Mouse (Mus musculus) CH12.LX (cell line): ENCODE measurements around the gene Pet100. TPM values are rescaled to one million over a fixed set of nuclear protein-coding genes. Genes with fewer than 3 reads are reported as not detected.

Source experiments
- DNase-seq: peaks from one replicate; pipeline ENCODE4 v3.0.0-alpha.2; 2013; ENCODE audit errors: extremely low read depth
- H3K27ac ChIP-seq: 2 replicates; pipeline ENCODE4 v1.5.1; 2012; ENCODE audit warnings: low read depth, mild to moderate bottlenecking, control low read depth, moderate library complexity; ENCODE audit not compliant: insufficient read depth
- H3K27me3 ChIP-seq: replicated peaks from 2 replicates; pipeline ENCODE3; 2012; ENCODE audit warnings: inconsistent platforms
- H3K36me3 ChIP-seq, 2 experiments: replicated peaks in 1 of 2; 2 replicates each; pipeline versions ENCODE3 to v1.6.1; 2012; ENCODE audit warnings: inconsistent platforms in 1 of 2, low read length in 1 of 2, mild to moderate bottlenecking in 1 of 2, mixed read lengths in 1 of 2, moderate library complexity in 1 of 2; ENCODE audit not compliant: control insufficient read depth in 1 of 2, insufficient read depth in 1 of 2
- H3K4me1 ChIP-seq, 2 experiments: 2 replicates each; pipeline ENCODE4 v1.6.1; 2012; ENCODE audit warnings: inconsistent platforms in 1 of 2, moderate library complexity in 1 of 2; ENCODE audit not compliant: insufficient read depth in 2 of 2, control insufficient read depth in 1 of 2
- H3K4me2 ChIP-seq: 2 replicates; pipeline ENCODE4 v1.6.1; 2012; ENCODE audit warnings: low read depth, mild to moderate bottlenecking, control low read depth; ENCODE audit not compliant: poor library complexity, insufficient read depth, severe bottlenecking
- H3K4me3 ChIP-seq, 3 experiments: fragments of 150-350 bp in 1 of 3; sonication (generic) in 1 of 3; replicated peaks in 1 of 3; 2 replicates each; pipeline versions ENCODE3 to v1.5.1; 2011 to 2012; ENCODE audit warnings: low read depth in 2 of 3, low read length in 2 of 3, mild to moderate bottlenecking in 2 of 3, moderate library complexity in 2 of 3, control low read depth in 1 of 3, improper control_type of control experiment in 1 of 3, inconsistent platforms in 1 of 3, mixed read lengths in 1 of 3; ENCODE audit not compliant: poor library complexity in 1 of 3
- H3K79me2 ChIP-seq: replicated peaks from 2 replicates; pipeline ENCODE4 v1.6.1; 2012; ENCODE audit warnings: mild to moderate bottlenecking, moderate library complexity; ENCODE audit not compliant: control insufficient read depth, poor library complexity, insufficient read depth, severe bottlenecking; ENCODE audit errors: extremely low read depth
- H3K9ac ChIP-seq: 2 replicates; pipeline ENCODE4 v1.6.1; 2012; ENCODE audit warnings: low read depth, mild to moderate bottlenecking, control low read depth, moderate library complexity; ENCODE audit not compliant: insufficient read depth
- H3K9me3 ChIP-seq: replicated peaks from 2 replicates; pipeline ENCODE3; 2012; ENCODE audit warnings: low read length, inconsistent platforms, mixed read lengths
- CTCF ChIP-seq, 2 experiments: IDR thresholded peaks in 1 of 2; conservative IDR thresholded peaks in 1 of 2; 2 replicates each; pipeline ENCODE4 v1.5.1; 2011 to 2012; ENCODE audit warnings: low read depth in 2 of 2, low read length in 2 of 2, improper control_type of control experiment in 1 of 2, inconsistent platforms in 1 of 2, mild to moderate bottlenecking in 1 of 2, moderate library complexity in 1 of 2
- E2F4 ChIP-seq: IDR thresholded peaks from 2 replicates; pipeline ENCODE4 v1.6.1; 2011; ENCODE audit warnings: low read depth, low read length, improper control_type of control experiment; ENCODE audit not compliant: insufficient replicate concordance
- ELF1 ChIP-seq: IDR thresholded peaks from 2 replicates; pipeline ENCODE4 v1.6.1; 2014; ENCODE audit warnings: low read depth, mild to moderate bottlenecking, inconsistent platforms, low read length, improper control_type of control experiment
- MXI1 ChIP-seq: IDR thresholded peaks from 2 replicates; pipeline ENCODE4 v1.6.1; 2011; ENCODE audit warnings: mild to moderate bottlenecking, low read depth, low read length, improper control_type of control experiment
- NRF1 ChIP-seq: IDR thresholded peaks from 2 replicates; pipeline ENCODE4 v1.6.1; 2014; ENCODE audit warnings: low read depth, mild to moderate bottlenecking, inconsistent platforms, low read length, improper control_type of control experiment, moderate library complexity
- PAX5 ChIP-seq: IDR thresholded peaks from 2 replicates; pipeline ENCODE4 v1.6.1; 2012; ENCODE audit warnings: low read length, inconsistent platforms, mixed read lengths
- RAD21 ChIP-seq: IDR thresholded peaks from 2 replicates; pipeline ENCODE4 v1.6.1; 2011; ENCODE audit warnings: low read depth, mild to moderate bottlenecking, low read length, improper control_type of control experiment, moderate library complexity
- RCOR1 ChIP-seq: conservative IDR thresholded peaks from 2 replicates; pipeline ENCODE4 v1.6.1; 2012; ENCODE audit warnings: low read depth, mild to moderate bottlenecking, inconsistent platforms, low read length, improper control_type of control experiment
- SIN3A ChIP-seq: IDR thresholded peaks from 2 replicates; pipeline ENCODE4 v1.6.1; 2012; ENCODE audit warnings: low read length, improper control_type of control experiment, inconsistent platforms
- SMC3 ChIP-seq: IDR thresholded peaks from 2 replicates; pipeline ENCODE4 v1.6.1; 2011; ENCODE audit warnings: low read depth, low read length, improper control_type of control experiment
- USF1 ChIP-seq: IDR thresholded peaks from 2 replicates; pipeline ENCODE4 v1.6.1; 2014; ENCODE audit warnings: low read depth, mild to moderate bottlenecking, inconsistent platforms, low read length, improper control_type of control experiment
- ZC3H11A ChIP-seq: IDR thresholded peaks from 2 replicates; pipeline ENCODE4 v1.6.1; 2012; ENCODE audit warnings: low read depth, mild to moderate bottlenecking, inconsistent platforms, low read length, improper control_type of control experiment
- ZMIZ1 ChIP-seq: IDR thresholded peaks from 2 replicates; pipeline ENCODE4 v1.6.1; 2012; ENCODE audit warnings: low read depth, mild to moderate bottlenecking, inconsistent platforms, low read length, improper control_type of control experiment
- dilution Hi-C: fragments of 300-500 bp; cut with MboI; formaldehyde crosslinking; loops from 2 replicates; pipeline ENCODE4 v1.14.3; 2020; ENCODE audit warnings: low sequenced_read_pairs; ENCODE audit not compliant: extremely low pct_unique_long_range_greater_than_20kb, extremely low pct_ligation_motif_present
- in situ Hi-C: fragments of 300-500 bp; cut with MboI; formaldehyde crosslinking; loops from 3 replicates; pipeline ENCODE4 v1.14.3; 2019; ENCODE audit warnings: low sequenced_read_pairs, low pct_ligation_motif_present, low pct_unique_long_range_greater_than_20kb, mixed read lengths
- polyA plus RNA-seq: library from polyadenylated mRNA; unstranded; fragments of >175 nt; gene quantifications from 2 replicates; pipeline ENCODE4 v1.2.1, GENCODE M21; 2012; ENCODE audit warnings: low read depth; ENCODE audit not compliant: insufficient read length
- total RNA-seq, 2 experiments: library from RNA; depleted of rRNA; stranded (reverse); fragments of 300-350 nt in 1 of 2; fragments of >200 nt in 1 of 2; gene quantifications; 2 replicates each; pipeline ENCODE4 v1.2.3; 2012 to 2014

Pet100 gene
- total and polyA plus RNA-seq, 3 experiments, result 39.0 to 70.2 (median 62.7) TPM

- DNase-seq, result peak; percentile 75
- no peak overlapping the region for H3K27ac ChIP-seq
These were observed 24.5 kb downstream of the Pet100 start for GRCm38 (mm10) chr8:3645804-3646203.

GRCm38 (mm10) chr8:3646824-3647531 lies 25.6 kb downstream of the Pet100 start:
- dilution Hi-C loops (no loop called here), in situ Hi-C loops (no loop called here)
- Histone ChIP-seq H3K9ac (no peak overlapping the region), H3K4me3 (no peak overlapping the region), H3K9me3 (no peaks in the 10 kb centered on the region), H3K79me2 (no peaks in the 10 kb centered on the region), H3K36me3 (peaks cover 6 to 13% of the 10 kb centered on the region in 2 experiments), H3K4me1 (peaks cover 0 to 13% of the 10 kb centered on the region in 2 experiments; a peak in 2 of 4 replicates), H3K27me3 (no peaks in the 10 kb centered on the region)
- no peak for TF ChIP-seq PAX5
- TF ChIP-seq, all 38 proteins: peak for 0
- DNase-seq, result no peak
- no peak overlapping the region for H3K4me2 ChIP-seq
- H3K27ac ChIP-seq, result no peak overlapping the region

More at GRCm38 (mm10) chr8:3645804-3646203, 24.5 kb downstream of the Pet100 start:
- dilution Hi-C loops (no loop called here), in situ Hi-C loops (no loop called here)
- TF ChIP-seq CTCF (conservative IDR thresholded peaks at IDR 0.05 in 1 of 2, IDR thresholded peaks at IDR 0.05 in 1 of 2; ENCODE audit: low read depth in 2 of 2, low read length in 2 of 2) (peak in 1 of 2 experiments; percentile 68; a peak in 2 of 4 replicates), ZMIZ1 (no peak), PAX5 (no peak), SMC3 (peak; percentile 49), RAD21 (peak; percentile 67)
- H3K9me3 ChIP-seq, result no peaks in the 10 kb centered on the region
- no peaks in the 10 kb centered on the region for H3K79me2 ChIP-seq
- peaks cover 0 to 13% of the 10 kb centered on the region in 2 experiments; a peak in 2 of 4 replicates for H3K4me1 ChIP-seq
- H3K36me3 ChIP-seq, result peaks cover 17 to 25% of the 10 kb centered on the region in 2 experiments
- H3K4me2 ChIP-seq, result no peak overlapping the region
- H3K9ac ChIP-seq, result no peak overlapping the region
- no peaks in the 10 kb centered on the region for H3K27me3 ChIP-seq
- no peak overlapping the region for H3K4me3 ChIP-seq

- H3K4me2 ChIP-seq, result no peak overlapping the region
- no peak overlapping the region for H3K9ac ChIP-seq
- H3K79me2 ChIP-seq, result no peaks in the 10 kb centered on the region
- in situ Hi-C loops (no loop called here), dilution Hi-C loops (no loop called here)
- no peak overlapping the region for H3K27ac ChIP-seq
- H3K4me1 ChIP-seq, result peaks cover 0 to 13% of the 10 kb centered on the region in 2 experiments; a peak in 2 of 4 replicates
- TF ChIP-seq RCOR1 (no peak), SIN3A (no peak), ZMIZ1 (no peak), USF1 (no peak), E2F4 (no peak), MXI1 (no peak), ZC3H11A (no peak), ELF1 (no peak), NRF1 (no peak)
- no peak for DNase-seq
- peaks cover 3 to 7% of the 10 kb centered on the region in 2 experiments for H3K36me3 ChIP-seq
- no peaks in the 10 kb centered on the region for H3K9me3 ChIP-seq
- no peak overlapping the region for H3K4me3 ChIP-seq
- no peaks in the 10 kb centered on the region for H3K27me3 ChIP-seq
These were observed 26.2 kb downstream of the Pet100 start for GRCm38 (mm10) chr8:3647561-3647960.
